Mouse (Mus musculus): ENCODE measurements around the gene Gsn.

The Gsn gene

GRCm38 (mm10) chr2:35288758-35289635 lies 32.8 kb downstream of the Gsn start:
- ChIA-PET POLR2A (interaction anchor here in 1 of 4 experiments (1.0 kb wide), 1 partner anchor 108 kb away, joined by 3 read pairs; the partner anchor contains the start of gene 4930402F06Rik), CTCF (interaction anchor here (0.5 to 3.0 kb wide), 64 partner anchors 8 to 1152 kb away, joined by 3 to 31 read pairs (median 4); partner anchors contain the start of genes 4930402F06Rik (in 3 of the 4), Gsn (in 1 of the 4) and Stom (in 1 of the 4))

GRCm38 (mm10) chr2:35291856-35292255 lies 35.7 kb downstream of the Gsn start:
- CTCF ChIA-PET = interaction anchor here in 1 of 4 experiments (2.3 kb wide), 1 partner anchor 106 kb away, joined by 7 read pairs; the partner anchor contains the start of gene 4930402F06Rik

GRCm38 (mm10) chr2:35292700-35293099 lies 36.5 kb downstream of the Gsn start:
- ChIA-PET POLR2A (interaction anchor here in 2 of 4 experiments (0.6 to 1.0 kb wide), 3 partner anchors 44 to 155 kb away, joined by 3 to 6 read pairs (median 5); partner anchors contain the start of gene Stom (in 1 of the 2)), CTCF (interaction anchor here in 3 of 4 experiments (0.6 to 2.3 kb wide), 13 partner anchors 11 to 218 kb away, joined by 3 to 8 read pairs (median 4); partner anchors contain the start of genes 4930402F06Rik (in 1 of the 3) and 4930568D16Rik (in 1 of the 3))

More at GRCm38 (mm10) chr2:35291856-35292255, 35.7 kb downstream of the Gsn start:
- POLR2A ChIA-PET = no interaction called here

GRCm38 (mm10) chr2:35293291-35293690 lies 37.1 kb downstream of the Gsn start:
- POLR2A ChIA-PET = interaction anchor here in 2 of 4 experiments (0.6 to 1.0 kb wide), 2 partner anchors 43 to 150 kb away, joined by 3 to 5 read pairs; partner anchors contain the start of gene Stom (in 1 of the 2)
- CTCF ChIA-PET = interaction anchor here in 3 of 4 experiments (0.7 to 2.3 kb wide), 11 partner anchors 11 to 217 kb away, joined by 3 to 8 read pairs (median 4); partner anchors contain the start of genes 4930402F06Rik (in 1 of the 3) and 4930568D16Rik (in 1 of the 3)

GRCm38 (mm10) chr2:35297703-35298332 lies 41.6 kb downstream of the Gsn start:
- ChIA-PET CTCF (interaction anchor here in 3 of 4 experiments (0.7 to 4.4 kb wide), 21 partner anchors 9 to 214 kb away, joined by 3 to 22 read pairs (median 3); no protein-coding TSS in a partner anchor), POLR2A (interaction anchor here in 1 of 4 experiments (0.9 kb wide), 1 partner anchor 52 kb away, joined by 3 read pairs; no protein-coding TSS in a partner anchor)

- CTCF ChIA-PET = interaction anchor here (0.6 to 4.4 kb wide), 11 partner anchors 11 to 672 kb away, joined by 3 to 22 read pairs (median 4); no protein-coding TSS in a partner anchor
- POLR2A ChIA-PET = no interaction called here
These were observed 43.3 kb downstream of the Gsn start for GRCm38 (mm10) chr2:35299437-35299836.

GRCm38 (mm10) chr2:35302049-35302885 lies 46.1 kb downstream of the Gsn start:
- POLR2A ChIA-PET = interaction anchor here in 1 of 4 experiments (1.4 kb wide), 1 partner anchor 35 kb away, joined by 3 read pairs; the partner anchor contains the start of gene Stom
- CTCF ChIA-PET = interaction anchor here in 2 of 4 experiments (0.5 to 0.6 kb wide), 2 partner anchors 22 to 294 kb away, joined by 3 read pairs; no protein-coding TSS in a partner anchor

- ChIA-PET CTCF (interaction anchor here in 2 of 4 experiments (1.0 to 1.3 kb wide), 3 partner anchors 10 to 41 kb away, joined by 3 to 4 read pairs (median 4); no protein-coding TSS in a partner anchor), POLR2A (interaction anchor here in 3 of 4 experiments (0.6 to 1.8 kb wide), 4 partner anchors 10 to 286 kb away, joined by 3 to 4 read pairs (median 4); partner anchors contain the start of genes 4930568D16Rik (in 1 of the 3) and Stom (in 1 of the 3))
These were observed 52.0 kb downstream of the Gsn start for GRCm38 (mm10) chr2:35308166-35308565.

GRCm38 (mm10) chr2:35309906-35310493 lies 53.8 kb downstream of the Gsn start:
- ChIA-PET POLR2A (interaction anchor here in 1 of 4 experiments (1.1 kb wide), 1 partner anchor 12 kb away, joined by 4 read pairs; no protein-coding TSS in a partner anchor), CTCF (interaction anchor here in 3 of 4 experiments (0.9 to 1.6 kb wide), 5 partner anchors 11 to 88 kb away, joined by 3 to 5 read pairs (median 3); partner anchors contain the start of gene 4930402F06Rik (in 1 of the 3))

GRCm38 (mm10) chr2:35314300-35314699 lies 58.1 kb downstream of the Gsn start:
- ChIA-PET CTCF (interaction anchor here in 2 of 4 experiments (1.1 to 1.2 kb wide), 2 partner anchors 15 to 26 kb away, joined by 3 read pairs; no protein-coding TSS in a partner anchor), POLR2A (interaction anchor here in 1 of 4 experiments (1.1 kb wide), 1 partner anchor 23 kb away, joined by 4 read pairs; the partner anchor contains the start of gene Stom)

GRCm38 (mm10) chr2:35317604-35318003 lies 61.4 kb downstream of the Gsn start:
- ChIA-PET CTCF (interaction anchor here in 2 of 4 experiments (1.1 to 1.4 kb wide), 2 partner anchors 24 to 55 kb away, joined by 3 read pairs; no protein-coding TSS in a partner anchor), POLR2A (interaction anchor here in 3 of 4 experiments (0.8 to 1.3 kb wide), 3 partner anchors 9 to 20 kb away, joined by 3 to 4 read pairs (median 3); no protein-coding TSS in a partner anchor)

GRCm38 (mm10) chr2:35318405-35318804 lies 62.2 kb downstream of the Gsn start:
- CTCF ChIA-PET = interaction anchor here in 2 of 4 experiments (1.1 to 1.4 kb wide), 2 partner anchors 25 to 54 kb away, joined by 3 read pairs; no protein-coding TSS in a partner anchor
- POLR2A ChIA-PET = interaction anchor here in 3 of 4 experiments (0.8 to 1.3 kb wide), 3 partner anchors 8 to 20 kb away, joined by 3 to 4 read pairs (median 3); no protein-coding TSS in a partner anchor

GRCm38 (mm10) chr2:35320399-35320798 lies 64.2 kb downstream of the Gsn start:
- CTCF ChIA-PET = interaction anchor here in 1 of 4 experiments (1.4 kb wide), 1 partner anchor 53 kb away, joined by 3 read pairs; no protein-coding TSS in a partner anchor
- POLR2A ChIA-PET = interaction anchor here in 1 of 4 experiments (1.7 kb wide), 1 partner anchor 16 kb away, joined by 4 read pairs; the partner anchor contains the start of gene Stom

- ChIA-PET CTCF (interaction anchor here in 2 of 4 experiments (0.5 to 1.7 kb wide), 2 partner anchors 27 to 706 kb away, joined by 6 read pairs; no protein-coding TSS in a partner anchor), POLR2A (interaction anchor here in 2 of 4 experiments (1.0 to 1.6 kb wide), 3 partner anchors 10 to 14 kb away, joined by 3 to 4 read pairs (median 4); partner anchors contain the start of gene Stom (in 1 of the 2))
These were observed 66.4 kb downstream of the Gsn start for GRCm38 (mm10) chr2:35322404-35323164.

- ChIA-PET POLR2A (interaction anchor here in 2 of 4 experiments (0.6 to 3.1 kb wide), 4 partner anchors 8 to 104 kb away, joined by 3 to 8 read pairs (median 6); partner anchors contain the start of gene Stom (in 1 of the 2)), CTCF (interaction anchor here in 1 of 4 experiments (0.6 kb wide), 1 partner anchor 388 kb away, joined by 5 read pairs; no protein-coding TSS in a partner anchor)
These were observed 69.8 kb downstream of the Gsn start for GRCm38 (mm10) chr2:35325930-35326329.

Measured in embryonic stem cell, embryonic (primary cell).